Mouse (Mus musculus): Measurements from ENCODE around the gene Fth1.

Gene Fth1

DNA sequence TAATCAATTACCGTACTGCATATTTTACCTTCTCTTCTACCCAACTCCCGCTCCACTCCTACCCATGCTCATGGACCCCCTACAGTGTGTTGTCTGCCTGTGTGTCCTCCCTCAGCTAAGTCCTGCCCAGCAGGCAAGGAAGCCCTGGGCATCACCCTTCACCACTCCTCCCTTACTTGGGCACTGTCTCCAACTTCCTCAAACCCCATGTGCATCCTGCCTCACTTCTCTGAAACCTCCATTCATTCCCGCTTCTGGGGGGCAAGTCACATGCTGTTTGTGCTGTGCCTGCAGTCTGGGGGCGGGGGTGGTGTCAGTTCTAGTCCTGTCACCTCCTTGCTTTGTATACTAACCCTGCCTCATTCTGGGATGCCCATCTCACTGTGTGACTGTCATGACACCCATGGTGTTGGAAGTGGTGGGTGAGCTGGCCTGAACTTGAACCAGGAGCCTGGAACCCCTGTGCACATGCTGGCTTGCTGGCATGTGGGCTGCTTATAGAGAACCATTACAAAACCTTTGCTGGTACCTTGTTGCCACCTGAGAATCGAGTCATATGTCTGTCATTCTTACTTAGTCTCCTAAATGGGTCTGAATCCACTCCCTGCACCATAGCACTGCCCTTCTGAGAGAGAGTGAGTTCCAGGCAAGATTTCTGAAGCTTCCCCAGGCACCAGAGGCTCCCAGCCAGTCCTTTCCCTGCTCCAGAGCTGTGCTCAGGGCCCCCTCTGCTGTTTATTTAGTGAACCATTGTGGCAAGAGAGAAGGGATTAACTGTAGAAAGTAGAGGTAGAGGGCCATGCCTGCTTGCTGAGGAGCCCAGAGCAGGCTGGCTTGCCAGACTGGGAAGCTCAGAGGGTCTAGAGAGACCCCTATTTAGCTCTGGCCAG lies 42.3 kb downstream of the Fth1 start:
- peak; percentile 55 for DNase-seq (ENCODE audit: low spot score)

DNA sequence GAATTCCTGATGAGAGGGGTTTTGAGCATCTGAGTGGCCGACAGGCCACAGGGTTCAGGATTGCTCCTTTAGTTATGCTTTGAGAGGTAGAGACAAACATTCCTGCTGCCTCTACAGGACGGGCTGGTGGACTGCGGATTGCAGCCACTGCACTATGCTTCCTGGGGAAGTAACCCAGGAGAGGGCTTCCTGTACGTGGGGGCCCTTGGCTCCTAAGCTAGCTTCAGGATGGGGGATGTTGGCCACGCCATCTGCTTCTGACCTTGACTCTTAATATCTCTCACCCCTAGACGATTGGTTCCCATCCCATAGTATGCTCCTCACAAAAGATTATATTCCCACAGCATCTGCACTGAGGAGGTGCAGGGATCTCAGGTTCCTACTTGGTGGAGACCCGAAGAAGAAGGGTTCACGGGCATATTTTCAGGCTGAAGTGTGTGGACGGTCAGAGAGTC lies 42.9 kb downstream of the Fth1 start:
- no peak for DNase-seq (ENCODE audit: low spot score)

DNA sequence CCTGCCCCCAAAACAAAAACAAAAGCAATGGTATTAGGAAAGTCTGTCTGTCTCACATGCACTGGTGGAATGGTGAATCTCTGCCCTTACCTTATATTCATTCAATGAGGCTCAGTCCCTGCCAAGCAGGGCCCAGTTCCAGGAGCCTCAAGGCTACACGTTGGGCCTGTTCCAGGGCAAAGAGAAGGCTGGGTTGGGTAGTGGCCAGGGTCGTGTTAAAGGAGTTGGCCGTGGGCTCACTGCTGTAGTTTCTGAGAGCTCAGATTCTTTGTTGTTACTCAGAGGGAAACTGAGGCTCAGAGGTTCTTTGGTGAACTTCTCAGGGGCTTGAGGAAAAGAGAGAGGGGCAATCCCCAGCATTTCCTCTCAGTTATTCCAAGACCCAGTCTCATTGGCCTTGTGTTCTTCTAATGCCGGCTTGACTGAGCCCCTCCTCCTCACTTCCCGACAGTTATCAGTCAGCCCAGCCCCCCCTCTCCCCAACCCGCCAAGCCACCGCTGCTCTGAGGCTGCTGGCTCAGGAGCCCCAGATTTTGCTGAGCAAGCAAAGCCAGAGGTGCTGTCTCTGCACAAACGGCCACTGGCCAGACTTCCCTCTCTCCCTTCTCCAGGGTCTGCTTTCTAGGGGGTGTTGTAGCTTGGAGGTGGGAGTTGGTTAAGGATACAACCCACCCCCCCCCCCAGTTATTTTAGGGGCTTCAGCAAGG lies 44.9 kb downstream of the Fth1 start:
- peak; percentile 53 for DNase-seq (ENCODE audit: low spot score)

DNA sequence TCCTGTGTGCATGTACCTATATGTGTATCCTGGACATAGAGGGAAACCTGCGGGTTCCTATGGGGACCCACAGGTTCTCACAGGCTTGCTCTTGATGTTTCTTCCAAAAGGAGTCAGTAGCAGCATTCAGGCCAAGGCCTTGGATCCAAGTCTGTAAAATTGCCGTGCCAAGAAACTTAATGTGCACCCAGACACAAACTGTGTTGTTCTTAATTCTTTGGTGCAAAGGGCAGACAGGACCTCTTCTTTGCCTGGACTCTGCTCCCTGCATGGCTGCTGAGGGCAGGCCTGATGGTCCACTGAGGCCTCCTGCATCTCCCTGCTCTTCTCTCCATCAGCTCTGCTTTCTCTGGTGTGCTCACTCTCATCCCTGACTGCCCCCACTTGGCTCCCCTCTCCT lies 49.3 kb downstream of the Fth1 start:
- DNase-seq (ENCODE audit: low spot score): no peak

DNA sequence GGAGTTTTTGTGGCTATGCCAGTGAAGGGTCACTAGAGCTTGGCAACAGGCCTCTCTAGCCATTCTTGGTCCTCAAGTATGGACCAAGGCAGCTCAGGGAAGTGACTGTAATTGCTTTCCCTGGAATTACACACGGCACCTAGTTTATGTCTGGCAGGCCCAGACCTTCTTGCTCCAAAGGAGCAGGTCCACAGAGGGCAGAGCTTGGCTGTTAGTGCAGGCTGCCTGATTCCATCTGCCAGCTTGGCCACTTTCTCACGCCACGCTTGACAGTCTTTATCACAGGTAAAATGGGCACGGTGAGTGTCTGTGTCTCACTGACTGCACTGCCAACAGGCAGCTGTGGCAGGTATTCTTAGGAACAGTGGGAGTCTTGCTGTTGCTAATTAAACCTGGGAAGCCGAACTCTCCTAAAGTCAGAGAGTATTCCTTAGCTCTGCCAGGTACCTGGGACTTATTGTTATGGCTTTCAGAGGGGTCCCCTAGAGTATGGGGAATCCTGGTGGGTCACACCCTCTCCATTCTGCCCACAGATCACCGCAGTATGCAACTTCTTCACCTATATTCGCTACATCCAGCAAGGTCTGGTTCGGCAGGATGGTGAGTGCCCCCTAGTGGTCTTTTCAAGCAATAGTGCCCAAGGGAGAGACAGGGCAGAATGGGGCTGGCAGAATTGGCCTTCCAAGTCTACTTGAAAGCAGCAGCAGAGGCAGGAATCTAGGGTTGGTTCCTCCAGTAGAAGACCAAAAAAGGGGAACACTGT lies 53.0 kb downstream of the Fth1 start:
- DNase-seq (ENCODE audit: low spot score): peak; percentile 78

DNA sequence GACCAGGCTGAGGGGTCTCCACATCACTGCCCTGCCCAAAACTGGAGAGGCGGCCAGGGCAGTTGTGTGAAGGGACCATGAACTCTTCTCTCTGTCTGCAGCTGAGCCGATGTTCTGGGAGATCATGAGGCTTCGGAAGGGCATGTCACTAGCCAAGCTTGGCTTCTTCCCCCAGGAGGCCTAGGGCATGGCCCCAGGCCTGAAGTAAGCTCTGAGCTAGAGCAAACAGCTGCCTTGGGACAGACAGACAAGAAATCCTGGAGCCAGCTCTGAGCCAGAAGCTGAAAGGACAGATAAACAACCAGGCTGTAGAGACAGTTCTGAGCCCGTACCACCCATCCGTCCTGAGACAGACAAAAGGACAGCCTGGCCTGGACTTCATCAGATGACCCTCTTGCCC lies 54.0 kb downstream of the Fth1 start:
- no peak for DNase-seq (ENCODE audit: low spot score)

Measured in embryo, embryonic 10 days (tissue).